Mouse (Mus musculus) heart, embryonic 16.5 days (tissue): ENCODE data around the gene Uxs1. TPM values are rescaled to one million over a fixed set of nuclear protein-coding genes. Genes with fewer than 3 reads are reported as not detected.

Experiments
- ATAC-seq: fragments of 200-750 bp; cut with Nextera tagmentation; replicated peaks from 2 replicates; pipeline ENCODE4 v1.8.0; 2017; ENCODE audit warnings: moderate number of reproducible peaks; ENCODE audit not compliant: insufficient read depth, low FRiP score; ENCODE audit errors: extremely low read depth
- H3K27ac ChIP-seq: fragments of 300-500 bp; sonication (generic); 2 replicates; pipeline ENCODE4 v1.5.1; 2014; ENCODE audit warnings: mild to moderate bottlenecking, low read length, control low read depth, moderate library complexity
- H3K27me3 ChIP-seq: fragments of 300-500 bp; sonication (generic); 2 replicates; pipeline ENCODE4 v1.6.1; 2014; ENCODE audit warnings: low read length, mixed read lengths; ENCODE audit not compliant: control insufficient read depth, insufficient read depth
- H3K36me3 ChIP-seq: fragments of 300-500 bp; sonication (generic); 2 replicates; pipeline ENCODE4 v1.6.1; 2014; ENCODE audit not compliant: control insufficient read depth, insufficient read depth
- H3K4me1 ChIP-seq: fragments of 300-500 bp; sonication (generic); 2 replicates; pipeline ENCODE4 v1.6.1; 2014; ENCODE audit warnings: low read length, mixed read lengths; ENCODE audit not compliant: control insufficient read depth, insufficient read depth
- H3K4me2 ChIP-seq: fragments of 300-500 bp; sonication (generic); 2 replicates; pipeline ENCODE4 v1.6.1; 2014; ENCODE audit warnings: low read depth, mild to moderate bottlenecking, control low read depth, low read length
- H3K4me3 ChIP-seq: fragments of 300-500 bp; sonication (generic); 2 replicates; pipeline ENCODE4 v1.5.1; 2014; ENCODE audit warnings: mild to moderate bottlenecking, control low read depth, low read length
- H3K9ac ChIP-seq: fragments of 300-500 bp; sonication (generic); 2 replicates; pipeline ENCODE4 v1.6.1; 2014; ENCODE audit warnings: low read length, control low read depth
- H3K9me3 ChIP-seq: fragments of 300-500 bp; sonication (generic); replicated peaks from 2 replicates; pipeline ENCODE4 v1.6.1; 2016; ENCODE audit warnings: low read length; ENCODE audit not compliant: control insufficient read depth
- WGBS: fragments of 180-500 bp; shearing (Covaris S2); extraction: QIAGEN DNeasy Blood & Tissue Kit; methylation state at CpG from one replicate; pipeline ENCODE4 v1.1.7; 2014; 5-methylcytosine and 5-hydroxymethylcytosine counted together
- polyA plus RNA-seq: library from polyadenylated mRNA; unstranded; fragments of >200 nt; fragmentation: Nextera tagmentation; extraction: Ambion mirVana; gene quantifications from 2 replicates; pipeline ENCODE4 v1.2.1, GENCODE M21; 2015

Gene Uxs1
- polyA plus RNA-seq: 10.5 and 11.0 TPM in 2 replicates

DNA sequence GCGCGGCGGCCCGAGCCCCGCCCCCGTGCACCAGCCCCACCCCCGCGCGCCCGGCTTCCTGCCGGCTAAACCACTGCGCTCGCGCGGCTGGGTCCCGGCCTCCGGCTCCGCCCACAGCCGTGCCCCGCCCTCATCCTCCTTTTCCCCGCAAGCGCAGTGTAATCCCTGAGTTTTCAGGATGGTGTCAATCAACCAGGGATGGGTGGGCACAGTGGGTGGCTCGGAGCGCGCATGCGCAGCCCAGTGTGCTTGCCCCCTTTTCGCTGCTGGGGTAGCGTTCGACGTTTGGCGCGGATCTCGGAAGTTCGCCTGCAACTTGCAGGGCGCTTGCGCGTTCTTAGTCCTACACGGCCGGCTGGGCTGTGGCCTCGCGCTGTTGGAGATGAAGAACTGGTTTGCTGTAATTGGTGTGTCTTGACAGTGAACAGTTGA is at the start of gene Uxs1:
Uxs1 (minus strand) TSS at position 38 of the 432 bp plus-strand sequence.
- H3K4me2 ChIP-seq: peak within 1 kb of the TSS; percentile 99
- H3K27me3 ChIP-seq: no peaks in the 10 kb centered on the region
- no peaks in the 10 kb centered on the region for H3K36me3 ChIP-seq
- H3K4me1 ChIP-seq: peaks cover 9% of the 10 kb centered on the region
- peak within 1 kb of the TSS; percentile 97 for H3K4me3 ChIP-seq
- H3K27ac ChIP-seq: peak within 1 kb of the TSS; percentile 82
- H3K9ac ChIP-seq: peak within 1 kb of the TSS; percentile 91
- H3K9me3 ChIP-seq: no peaks in the 10 kb centered on the region
- under 1% methylated on average over 41 of the region's 41 CpGs for WGBS
- peak; percentile 98 for ATAC-seq

- H3K4me1 ChIP-seq: no peaks in the 10 kb centered on the region
- 82% methylated on average over 6 of the region's 6 CpGs for WGBS
- H3K4me3 ChIP-seq: no peak overlapping the region
- H3K9ac ChIP-seq: no peak overlapping the region
- H3K27me3 ChIP-seq: no peaks in the 10 kb centered on the region
- H3K27ac ChIP-seq: no peak overlapping the region
- no peaks in the 10 kb centered on the region for H3K36me3 ChIP-seq
- H3K4me2 ChIP-seq: no peak overlapping the region
- no peaks in the 10 kb centered on the region for H3K9me3 ChIP-seq
- ATAC-seq: no peak
Observed at GRCm38 (mm10) chr1:43877233-43877632, 49.6 kb upstream of the Uxs1 start.

DNA sequence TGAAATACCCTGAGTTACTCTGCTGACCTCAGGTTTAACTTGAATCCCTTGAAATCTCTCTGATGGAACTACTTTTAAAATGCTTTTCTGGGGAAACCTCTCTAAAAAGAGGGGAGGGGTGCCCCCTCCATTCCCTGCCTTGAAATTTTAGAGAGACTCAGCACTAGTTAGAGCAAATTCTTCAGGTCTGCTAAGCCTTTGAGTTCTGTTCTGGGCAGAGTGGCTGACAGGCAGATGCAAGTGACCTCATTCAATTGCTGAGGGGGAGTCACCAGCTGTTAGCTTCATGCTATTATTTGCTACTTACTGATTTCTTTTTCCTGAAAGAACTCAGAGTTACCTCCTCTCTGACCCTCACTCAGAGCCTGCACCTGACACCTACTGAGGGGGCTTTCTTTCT is 43.5 kb upstream of the Uxs1 start:
- Histone ChIP-seq H3K4me3 (no peak overlapping the region), H3K9ac (no peak overlapping the region), H3K9me3 (no peaks in the 10 kb centered on the region), H3K4me1 (no peaks in the 10 kb centered on the region), H3K27me3 (no peaks in the 10 kb centered on the region), H3K36me3 (no peaks in the 10 kb centered on the region), H3K4me2 (no peak overlapping the region), H3K27ac (no peak overlapping the region)
- ATAC-seq: no peak

DNA sequence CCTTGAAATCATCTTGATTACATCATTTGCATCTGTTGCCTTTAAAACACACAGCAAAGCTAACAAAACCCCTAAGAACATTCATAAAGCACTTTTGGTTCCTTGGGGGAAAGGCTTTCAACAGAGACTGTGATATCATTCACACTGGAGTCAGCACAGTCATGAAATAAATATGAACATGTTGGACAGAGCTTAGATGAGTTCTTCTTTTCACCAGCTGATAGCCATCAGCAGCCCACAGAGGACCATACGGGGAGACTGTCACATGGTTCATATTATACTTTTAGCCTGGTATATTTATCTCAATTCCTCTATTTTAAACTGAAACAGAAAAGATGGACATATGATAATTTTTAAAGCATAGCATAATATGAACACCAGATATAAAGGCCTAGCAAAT is 40.9 kb upstream of the Uxs1 start:
- Histone ChIP-seq H3K4me1 (no peaks in the 10 kb centered on the region), H3K9ac (no peak overlapping the region), H3K9me3 (no peaks in the 10 kb centered on the region), H3K4me3 (no peak overlapping the region), H3K4me2 (no peak overlapping the region), H3K36me3 (no peaks in the 10 kb centered on the region), H3K27me3 (no peaks in the 10 kb centered on the region), H3K27ac (no peak overlapping the region)
- no peak for ATAC-seq
- 35% methylated on average over 1 of the region's 1 CpGs for WGBS

- ATAC-seq: no peak
- Histone ChIP-seq H3K4me3 (no peak overlapping the region), H3K4me2 (no peak overlapping the region), H3K36me3 (no peaks in the 10 kb centered on the region), H3K4me1 (no peaks in the 10 kb centered on the region), H3K27me3 (no peaks in the 10 kb centered on the region), H3K9ac (no peak overlapping the region), H3K27ac (no peak overlapping the region), H3K9me3 (no peaks in the 10 kb centered on the region)
Observed at GRCm38 (mm10) chr1:43864758-43865157, 37.2 kb upstream of the Uxs1 start.

DNA sequence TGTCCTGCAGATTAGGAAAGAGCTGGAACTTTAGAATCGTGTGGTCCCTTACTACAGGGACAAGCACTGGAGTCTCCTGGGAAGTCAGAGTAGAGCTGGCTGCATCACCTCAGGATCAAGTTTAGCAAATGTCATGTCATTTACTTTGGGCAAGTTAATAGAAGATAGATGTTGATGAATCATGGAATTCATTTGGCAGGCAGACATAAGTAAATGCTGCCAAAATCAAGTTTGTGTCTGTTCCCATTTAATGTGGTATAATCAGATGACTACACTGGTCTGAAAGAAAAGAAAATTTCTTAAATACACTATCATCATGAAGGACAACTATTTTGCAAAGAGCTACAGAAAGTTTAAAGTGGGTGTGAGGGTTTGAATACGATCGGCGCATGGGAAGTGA is 35.0 kb upstream of the Uxs1 start:
- ATAC-seq: no peak
- H3K27me3 ChIP-seq: no peaks in the 10 kb centered on the region
- 86% methylated on average over 4 of the region's 4 CpGs for WGBS
- H3K9me3 ChIP-seq: no peaks in the 10 kb centered on the region
- no peaks in the 10 kb centered on the region for H3K36me3 ChIP-seq
- H3K4me1 ChIP-seq: no peaks in the 10 kb centered on the region
- no peak overlapping the region for H3K9ac ChIP-seq
- no peak overlapping the region for H3K27ac ChIP-seq
- H3K4me2 ChIP-seq: no peak overlapping the region
- H3K4me3 ChIP-seq: no peak overlapping the region

GRCm38 (mm10) chr1:43858988-43859387 is 31.4 kb upstream of the Uxs1 start:
- Histone ChIP-seq H3K9ac (no peak overlapping the region), H3K4me2 (no peak overlapping the region), H3K27me3 (no peaks in the 10 kb centered on the region), H3K9me3 (no peaks in the 10 kb centered on the region), H3K36me3 (no peaks in the 10 kb centered on the region), H3K4me3 (no peak overlapping the region), H3K27ac (no peak overlapping the region), H3K4me1 (no peaks in the 10 kb centered on the region)
- WGBS: 61% methylated on average over 5 of the region's 5 CpGs
- ATAC-seq: no peak

DNA sequence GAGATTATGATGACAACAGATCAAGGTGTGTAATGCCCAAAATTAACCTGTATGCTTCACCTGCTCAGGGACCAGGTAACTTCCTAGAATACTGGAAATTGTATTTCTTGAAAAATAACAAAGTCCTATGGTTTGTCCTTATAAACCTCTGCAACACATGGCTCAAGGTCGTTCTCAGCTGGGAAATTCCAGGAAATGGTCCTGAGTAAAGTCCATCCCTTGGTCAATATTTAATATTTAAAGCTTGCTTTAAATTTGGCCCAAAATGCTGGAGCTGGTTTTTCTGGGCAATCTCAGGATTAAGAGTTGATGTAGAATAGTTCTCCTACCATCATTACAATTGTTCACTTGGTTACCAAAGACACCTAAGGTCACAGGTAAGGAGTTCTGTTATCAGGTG is 30.1 kb upstream of the Uxs1 start:
- Histone ChIP-seq H3K4me1 (no peaks in the 10 kb centered on the region), H3K9me3 (no peaks in the 10 kb centered on the region), H3K4me3 (no peak overlapping the region), H3K27ac (no peak overlapping the region), H3K4me2 (no peak overlapping the region), H3K27me3 (no peaks in the 10 kb centered on the region), H3K36me3 (no peaks in the 10 kb centered on the region), H3K9ac (no peak overlapping the region)
- 75% methylated on average over 1 of the region's 1 CpGs for WGBS
- ATAC-seq: no peak

DNA sequence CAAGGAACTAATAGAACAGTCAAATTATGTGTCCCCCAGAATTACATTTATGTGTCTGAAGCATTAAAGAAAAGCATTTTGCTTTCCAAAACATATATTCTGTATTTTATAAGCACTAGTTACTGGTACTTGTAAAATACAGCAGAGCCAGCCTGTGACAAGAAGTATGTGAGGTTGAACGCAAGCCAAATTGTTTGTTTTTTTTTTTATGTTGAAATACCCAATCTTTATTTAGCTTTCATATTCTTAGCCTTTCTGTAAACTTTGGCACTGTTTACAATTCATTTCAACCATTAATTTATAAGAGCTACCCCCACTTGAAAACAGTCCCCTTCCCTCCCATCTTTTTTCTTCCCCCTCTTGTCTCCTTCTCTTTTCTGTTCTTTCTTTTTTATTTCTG is 28.0 kb upstream of the Uxs1 start:
- Histone ChIP-seq H3K4me2 (no peak overlapping the region), H3K4me3 (no peak overlapping the region), H3K36me3 (no peaks in the 10 kb centered on the region), H3K9ac (no peak overlapping the region), H3K9me3 (no peaks in the 10 kb centered on the region), H3K27ac (no peak overlapping the region), H3K27me3 (no peaks in the 10 kb centered on the region), H3K4me1 (no peaks in the 10 kb centered on the region)
- no peak for ATAC-seq
- WGBS: 61% methylated on average over 1 of the region's 1 CpGs

- no peaks in the 10 kb centered on the region for H3K36me3 ChIP-seq
- no peaks in the 10 kb centered on the region for H3K27me3 ChIP-seq
- no peak overlapping the region for H3K9ac ChIP-seq
- no peak overlapping the region for H3K27ac ChIP-seq
- H3K4me3 ChIP-seq: no peak overlapping the region
- no peaks in the 10 kb centered on the region for H3K4me1 ChIP-seq
- 48% methylated on average over 2 of the region's 2 CpGs for WGBS
- H3K9me3 ChIP-seq: no peaks in the 10 kb centered on the region
- no peak for ATAC-seq
- H3K4me2 ChIP-seq: no peak overlapping the region
Observed at GRCm38 (mm10) chr1:43843398-43843797, 15.8 kb upstream of the Uxs1 start.
